In the genomic region with DNA sequence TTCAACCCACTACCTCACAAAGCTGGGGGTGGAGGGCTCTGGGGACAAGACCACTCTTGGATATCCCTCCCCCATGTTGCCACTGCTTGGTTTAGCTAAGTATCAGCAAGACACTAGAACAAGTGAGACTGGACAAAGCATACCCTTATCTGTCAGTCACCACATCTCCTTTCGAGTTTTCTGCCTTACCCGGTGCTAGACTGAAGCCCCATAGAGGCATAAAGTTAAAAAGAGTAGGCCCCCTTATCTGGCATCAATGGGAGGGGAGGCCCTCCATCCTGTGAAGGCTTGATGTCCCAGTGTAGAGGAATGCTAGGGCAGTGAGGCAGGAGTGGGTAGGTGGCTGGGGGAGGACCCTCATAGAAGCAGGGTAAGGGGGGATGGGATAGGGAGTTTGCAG, we compare ENCODE assay signal across 28 mouse cellular contexts.
"Had no signal": no experiment of that assay in that cellular context is flagged by ENCODE, and none has a peak within 500 bp of the region (broad histone marks: within the 10 kb centered on the region; RNA-seq: fewer than 3 reads in every experiment).

No protein-coding gene starts in this region.

- H3K27ac ChIP-seq: left cerebral cortex, adult 2 months; limb, embryonic 10.5 days; limb, embryonic 12.5 days; limb, embryonic 13.5 days; limb, embryonic 15.5 days; liver, embryonic 14.5 days; liver, embryonic 15.5 days; lung, embryonic 15.5 days; macrophage; midbrain, embryonic 10.5 days; midbrain, embryonic 12.5 days; midbrain, embryonic 13.5 days; neural tube, embryonic 12.5 days; neural tube, embryonic 13.5 days had no signal

- H3K9ac ChIP-seq: limb, embryonic 12.5 days; limb, embryonic 13.5 days; limb, embryonic 15.5 days; liver, embryonic 14.5 days; liver, embryonic 15.5 days; lung, embryonic 14.5 days; lung, embryonic 15.5 days; midbrain, embryonic 12.5 days; midbrain, embryonic 13.5 days; neural tube, embryonic 12.5 days; neural tube, embryonic 13.5 days had no signal

- H3K9me3 ChIP-seq: limb, embryonic 10.5 days; limb, embryonic 12.5 days; limb, embryonic 13.5 days; limb, embryonic 15.5 days; liver, embryonic 15.5 days; lung, embryonic 15.5 days; midbrain, embryonic 10.5 days; midbrain, embryonic 12.5 days; midbrain, embryonic 13.5 days; neural tube, embryonic 12.5 days; neural tube, embryonic 13.5 days had no signal

- H3K4me3 ChIP-seq: left cerebral cortex, adult 2 months; limb, embryonic 10.5 days; limb, embryonic 12.5 days; limb, embryonic 13.5 days; limb, embryonic 15.5 days; liver, embryonic 15.5 days; lung, embryonic 15.5 days; megakaryocyte, embryonic 14.5 days; midbrain, embryonic 10.5 days; midbrain, embryonic 12.5 days; midbrain, embryonic 13.5 days; myocyte; neural tube, embryonic 12.5 days; neural tube, embryonic 13.5 days had no signal

- H3K36me3 ChIP-seq: limb, embryonic 10.5 days; limb, embryonic 12.5 days; limb, embryonic 13.5 days; limb, embryonic 15.5 days; liver, embryonic 15.5 days; lung, embryonic 15.5 days; midbrain, embryonic 10.5 days; midbrain, embryonic 12.5 days; midbrain, embryonic 13.5 days; neural tube, embryonic 12.5 days; neural tube, embryonic 13.5 days had no signal

- H3K27me3 ChIP-seq: limb, embryonic 12.5 days; limb, embryonic 13.5 days; limb, embryonic 15.5 days; liver, embryonic 15.5 days; lung, embryonic 15.5 days; midbrain, embryonic 12.5 days; midbrain, embryonic 13.5 days; neural tube, embryonic 12.5 days; neural tube, embryonic 13.5 days had no signal

- ATAC-seq: lung, postnatal 0 days; midbrain, embryonic 13.5 days; midbrain, embryonic 16.5 days had no signal

- DNase-seq: layer of hippocampus, postnatal 36 days; left cerebral cortex, postnatal 4 days; lung, adult 18-20 months; lung, adult 2 months; lung, embryonic 14.5 days; lung, postnatal 10 days; lung, postnatal 14 days; lung, postnatal 36 days; lung, postnatal 4 days; midbrain, embryonic 14.5 days had no signal

- H3K4me2 ChIP-seq: limb, embryonic 12.5 days; limb, embryonic 13.5 days; limb, embryonic 15.5 days; liver, embryonic 15.5 days; lung, embryonic 14.5 days; lung, embryonic 15.5 days; midbrain, embryonic 12.5 days; midbrain, embryonic 13.5 days; neural tube, embryonic 12.5 days; neural tube, embryonic 13.5 days had no signal
